In genomic region chr2:153607870-153608515, GRCm38 (mm10) we compare ENCODE assay signal across 9 mouse cellular contexts. TPM values are rescaled to one million over a fixed set of nuclear protein-coding genes. Genes with fewer than 3 reads are reported as not detected.
DNase-seq lines count a peak whose midpoint lies in the region; ATAC-seq lines count a peak whose summit lies in the region.
"Had no signal": no experiment of that assay in that cellular context is flagged by ENCODE, and none has a peak within 500 bp of the region (broad histone marks: within the 10 kb centered on the region; RNA-seq: fewer than 3 reads in every experiment).

No protein-coding gene starts in this region.

- no peaks in the 10 kb centered on the region for H3K27me3 ChIP-seq in forebrain, embryonic 10.5 days (ENCODE audit: poor library complexity, severe bottlenecking)
- no peaks in the 10 kb centered on the region for H3K27me3 ChIP-seq in forebrain, embryonic 13.5 days
- no peaks in the 10 kb centered on the region for H3K27me3 ChIP-seq in heart, embryonic 10.5 days (ENCODE audit: insufficient read depth, poor library complexity, severe bottlenecking)
- no peaks in the 10 kb centered on the region for H3K27me3 ChIP-seq in lung, embryonic 15.5 days

- no peak overlapping the region for H3K4me3 ChIP-seq in forebrain, embryonic 10.5 days
- no peak overlapping the region for H3K4me3 ChIP-seq in forebrain, embryonic 13.5 days
- no peak overlapping the region for H3K4me3 ChIP-seq in heart, embryonic 10.5 days
- H3K4me3 ChIP-seq in lung, embryonic 15.5 days: no peak overlapping the region
- H3K4me3 ChIP-seq: myocyte had no signal

- H3K4me1 ChIP-seq in forebrain, embryonic 10.5 days: peaks cover 41% of the 10 kb centered on the region
- peaks cover 42% of the 10 kb centered on the region for H3K4me1 ChIP-seq in forebrain, embryonic 13.5 days
- H3K4me1 ChIP-seq in heart, embryonic 10.5 days: peaks cover 53% of the 10 kb centered on the region
- peaks cover 45% of the 10 kb centered on the region for H3K4me1 ChIP-seq in lung, embryonic 15.5 days

- H3K36me3 ChIP-seq in forebrain, embryonic 10.5 days (replicated peaks): no peaks in the 10 kb centered on the region
- no peaks in the 10 kb centered on the region for H3K36me3 ChIP-seq in forebrain, embryonic 13.5 days (ENCODE audit: poor library complexity, severe bottlenecking)
- no peaks in the 10 kb centered on the region for H3K36me3 ChIP-seq in heart, embryonic 10.5 days
- no peaks in the 10 kb centered on the region for H3K36me3 ChIP-seq in lung, embryonic 15.5 days

- ATAC-seq in forebrain, embryonic 13.5 days: no peak
- no peak for ATAC-seq in lung, embryonic 15.5 days (ENCODE audit: borderline replicate concordance, extremely low read depth, low FRiP score, low TSS enrichment)

- no peak for DNase-seq in forebrain, embryonic 10.5 days (ENCODE audit: extremely low spot score, low spot score)
- DNase-seq in A20 (ENCODE audit: low read depth, low spot score): peak; percentile 57
- DNase-seq in cerebellum, adult 18-20 months: peak; percentile 88 to 95
- no peak for DNase-seq in heart, embryonic 10.5 days (ENCODE audit: low spot score)
- peak; percentile 21 to 39 for DNase-seq in thymus, postnatal 10 days (ENCODE audit: low spot score in 2 of 2)
- no peak for DNase-seq in frontal cortex, adult 2 months (ENCODE audit: extremely low spot score in 1 of 2, low spot score in 1 of 2)

- H3K27ac ChIP-seq in forebrain, embryonic 10.5 days: peak overlapping the region; percentile 33; the same call in 1 of the 2 replicates
- no peak overlapping the region; the same call in 1 of the 2 replicates for H3K27ac ChIP-seq in forebrain, embryonic 13.5 days
- H3K27ac ChIP-seq in heart, embryonic 10.5 days: peak overlapping the region; percentile 57; the same call in 1 of the 2 replicates
- peak overlapping the region; percentile 31 for H3K27ac ChIP-seq in lung, embryonic 15.5 days

- no peak overlapping the region for H3K4me2 ChIP-seq in forebrain, embryonic 13.5 days
- H3K4me2 ChIP-seq in lung, embryonic 15.5 days: no peak overlapping the region

- no peaks in the 10 kb centered on the region for H3K9me3 ChIP-seq in forebrain, embryonic 10.5 days
- H3K9me3 ChIP-seq in forebrain, embryonic 13.5 days (replicated peaks): no peaks in the 10 kb centered on the region
- no peaks in the 10 kb centered on the region for H3K9me3 ChIP-seq in heart, embryonic 10.5 days
- H3K9me3 ChIP-seq in lung, embryonic 15.5 days: no peaks in the 10 kb centered on the region

- WGBS in forebrain, embryonic 10.5 days: 87% methylated on average over 13 of the region's 13 CpGs
- 83% methylated on average over 13 of the region's 13 CpGs for WGBS in forebrain, embryonic 13.5 days
- WGBS in heart, embryonic 10.5 days: 78% methylated on average over 13 of the region's 13 CpGs
- 61% methylated on average over 13 of the region's 13 CpGs for WGBS in lung, embryonic 15.5 days

- H3K9ac ChIP-seq in forebrain, embryonic 13.5 days: no peak overlapping the region
- H3K9ac ChIP-seq in lung, embryonic 15.5 days: no peak overlapping the region

RNA-seq across cellular contexts. Expression of gene Commd7, which starts 24.6 kb away (rescaled TPM):
- polyA plus RNA-seq in forebrain, embryonic 10.5 days (2016; fragmentation: Nextera tagmentation; extraction: Ambion mirVana): 66.2 and 71.8 TPM in 2 replicates
- polyA plus RNA-seq in forebrain, embryonic 13.5 days (2015; fragmentation: Nextera tagmentation; extraction: Ambion mirVana): 80.2 and 81.1 TPM in 2 replicates
- 64.8 and 68.6 TPM in 2 replicates for polyA plus RNA-seq in heart, embryonic 10.5 days (2016; fragmentation: Nextera tagmentation; extraction: Ambion mirVana)
- polyA plus RNA-seq in lung, embryonic 15.5 days (2015; fragmentation: Nextera tagmentation; extraction: Ambion mirVana): 83.5 and 84.8 TPM in 2 replicates
- polyA plus RNA-seq in frontal cortex, adult 2 months (2012; rRNA removed): 34.8 and 35.5 TPM in 2 replicates

RNA-seq across cellular contexts. Expression of gene Dnmt3b, which starts 41.3 kb away (rescaled TPM):
- 24.8 and 26.9 TPM in 2 replicates for polyA plus RNA-seq in forebrain, embryonic 10.5 days (2016; fragmentation: Nextera tagmentation; extraction: Ambion mirVana)
- 4.1 and 4.8 TPM in 2 replicates for polyA plus RNA-seq in forebrain, embryonic 13.5 days (2015; fragmentation: Nextera tagmentation; extraction: Ambion mirVana)
- polyA plus RNA-seq in heart, embryonic 10.5 days (2016; fragmentation: Nextera tagmentation; extraction: Ambion mirVana): 10.2 and 17.0 TPM in 2 replicates
- polyA plus RNA-seq in lung, embryonic 15.5 days (2015; fragmentation: Nextera tagmentation; extraction: Ambion mirVana): 12.3 and 13.0 TPM in 2 replicates
- 1.2 and 1.5 TPM in 2 replicates for polyA plus RNA-seq in frontal cortex, adult 2 months (2012; rRNA removed)

Comparison
In these comparisons a context has a peak if more than half of its experiments do, and no peak if none do; other contexts are left out.
1. DNase-seq: peak in A20 (single experiment), cerebellum, adult 18-20 months (2 of 2) and thymus, postnatal 10 days (2 of 2); none in forebrain, embryonic 10.5 days (single experiment), heart, embryonic 10.5 days (single experiment) and frontal cortex, adult 2 months (0 of 2).